Mouse (Mus musculus) intestine, embryonic 16.5 days (tissue): ENCODE data around the gene Ipp. TPM values are rescaled to one million over a fixed set of nuclear protein-coding genes. Genes with fewer than 3 reads are reported as not detected.

ENCODE experiments used
- ATAC-seq: fragments of 200-750 bp; cut with Nextera tagmentation; 2 replicates; pipeline ENCODE4 v1.8.0; 2017; ENCODE audit warnings: moderate TSS enrichment, moderate library complexity
- H3K27ac ChIP-seq: fragments of 300-500 bp; sonication (generic); 2 replicates; pipeline ENCODE4 v1.5.1; 2014; ENCODE audit warnings: mild to moderate bottlenecking, low read length
- H3K27me3 ChIP-seq: fragments of 300-500 bp; sonication (generic); replicated peaks from 2 replicates; pipeline ENCODE4 v1.6.1; 2014; ENCODE audit warnings: low read length, control low read depth, mixed read lengths; ENCODE audit not compliant: control insufficient read depth, insufficient read depth
- H3K36me3 ChIP-seq: fragments of 300-500 bp; sonication (generic); 2 replicates; pipeline ENCODE4 v1.6.1; 2014; ENCODE audit warnings: low read length, control low read depth; ENCODE audit not compliant: control insufficient read depth, insufficient read depth
- H3K4me1 ChIP-seq: fragments of 300-500 bp; sonication (generic); 2 replicates; pipeline ENCODE4 v1.6.1; 2014; ENCODE audit warnings: low read length, control low read depth, mixed read lengths; ENCODE audit not compliant: control insufficient read depth, insufficient read depth
- H3K4me2 ChIP-seq: fragments of 300-500 bp; sonication (generic); 2 replicates; pipeline ENCODE4 v1.6.1; 2014; ENCODE audit warnings: low read depth, low read length, control low read depth
- H3K4me3 ChIP-seq: fragments of 300-500 bp; sonication (generic); 2 replicates; pipeline ENCODE4 v1.5.1; 2014; ENCODE audit warnings: mild to moderate bottlenecking, low read length
- H3K9ac ChIP-seq: fragments of 300-500 bp; sonication (generic); 2 replicates; pipeline ENCODE4 v1.6.1; 2014; ENCODE audit warnings: low read depth, low read length
- H3K9me3 ChIP-seq: fragments of 300-500 bp; sonication (generic); 2 replicates; pipeline ENCODE4 v1.6.1; 2016; ENCODE audit warnings: low read length, control low read depth; ENCODE audit not compliant: control insufficient read depth
- WGBS: fragments of 180-500 bp; shearing (Covaris S2); extraction: QIAGEN DNeasy Blood & Tissue Kit; methylation state at CpG from one replicate; pipeline ENCODE4 v1.1.7; 2014; 5-methylcytosine and 5-hydroxymethylcytosine counted together
- polyA plus RNA-seq: library from polyadenylated mRNA; unstranded; fragments of >200 nt; fragmentation: Nextera tagmentation; extraction: Ambion mirVana; gene quantifications from 2 replicates; pipeline ENCODE4 v1.2.1, GENCODE M21; 2015

Ipp gene
- polyA plus RNA-seq = 15.6 and 16.5 TPM in 2 replicates

- H3K9me3 ChIP-seq = no peaks in the 10 kb centered on the region
- H3K4me1 ChIP-seq = peaks cover 14% of the 10 kb centered on the region
- H3K4me3 ChIP-seq = peak within 1 kb of the TSS; percentile 58
- under 1% methylated on average over 53 of the region's 55 CpGs for WGBS
- no peaks in the 10 kb centered on the region for H3K27me3 ChIP-seq
- peak within 1 kb of the TSS; percentile 84 for H3K9ac ChIP-seq
- ATAC-seq = peak; percentile 99
- peak within 1 kb of the TSS; percentile 92 for H3K27ac ChIP-seq
- peak within 1 kb of the TSS; percentile 79 for H3K4me2 ChIP-seq
- H3K36me3 ChIP-seq = no peaks in the 10 kb centered on the region
These were observed at the start of gene Ipp for GRCm38 (mm10) chr4:116507425-116508218. TSS of gene Ipp (plus strand) at chr4:116507549.

- no peak overlapping the region for H3K27ac ChIP-seq
- H3K9ac ChIP-seq = no peak overlapping the region
- peaks cover 11% of the 10 kb centered on the region for H3K4me1 ChIP-seq
- H3K4me2 ChIP-seq = no peak overlapping the region
- no peak overlapping the region for H3K4me3 ChIP-seq
- no peaks in the 10 kb centered on the region for H3K36me3 ChIP-seq
- WGBS = 94% methylated on average over 3 of the region's 3 CpGs
- H3K9me3 ChIP-seq = no peaks in the 10 kb centered on the region
- no peak for ATAC-seq
- H3K27me3 ChIP-seq = no peaks in the 10 kb centered on the region
These were observed 45.4 kb upstream of the Ipp start for GRCm38 (mm10) chr4:116461943-116462342.

- peak; percentile 74 for ATAC-seq
- Histone ChIP-seq H3K4me1 (peaks cover 11% of the 10 kb centered on the region), H3K27me3 (no peaks in the 10 kb centered on the region), H3K27ac (peak overlapping the region; percentile 88), H3K4me3 (peak overlapping the region; percentile 98), H3K4me2 (peak overlapping the region; percentile 74), H3K9ac (peak overlapping the region; percentile 94), H3K9me3 (no peaks in the 10 kb centered on the region), H3K36me3 (no peaks in the 10 kb centered on the region)
- WGBS = under 1% methylated on average over 72 of the region's 74 CpGs
These were observed 43.9 kb upstream of the Ipp start for GRCm38 (mm10) chr4:116463231-116464125.

- peak within 1 kb of the TSS; percentile 74 for H3K4me2 ChIP-seq
- ATAC-seq = peak; percentile 93
- WGBS = 1% methylated on average over 58 of the region's 68 CpGs
These were observed 43.0 kb upstream of the Ipp start, which contains the start of gene Mast2 for GRCm38 (mm10) chr4:116464126-116464981. TSS of gene Mast2 (minus strand) at chr4:116464183.

GRCm38 (mm10) chr4:116481322-116481721 lies 26.0 kb upstream of the Ipp start:
- Histone ChIP-seq H3K4me2 (no peak overlapping the region), H3K9me3 (no peaks in the 10 kb centered on the region), H3K9ac (no peak overlapping the region), H3K4me3 (no peak overlapping the region), H3K27ac (no peak overlapping the region), H3K27me3 (no peaks in the 10 kb centered on the region), H3K36me3 (no peaks in the 10 kb centered on the region), H3K4me1 (no peaks in the 10 kb centered on the region)
- ATAC-seq = peak; percentile 46
- whole genome bisulfite sequencing = 58% methylated on average over 2 of the region's 2 CpGs

More at GRCm38 (mm10) chr4:116464126-116464981, 43.0 kb upstream of the Ipp start, which contains the start of gene Mast2:
- Histone ChIP-seq H3K4me3 (peak within 1 kb of the TSS; percentile 98), H3K27me3 (no peaks in the 10 kb centered on the region), H3K36me3 (no peaks in the 10 kb centered on the region), H3K9me3 (no peaks in the 10 kb centered on the region), H3K9ac (peak within 1 kb of the TSS; percentile 94), H3K4me1 (peaks cover 11% of the 10 kb centered on the region), H3K27ac (peak within 1 kb of the TSS; percentile 88)

GRCm38 (mm10) chr4:116483476-116483875 lies 23.9 kb upstream of the Ipp start:
- Histone ChIP-seq H3K4me1 (no peaks in the 10 kb centered on the region), H3K4me2 (no peak overlapping the region), H3K27ac (peak overlapping the region; percentile 45), H3K9me3 (no peaks in the 10 kb centered on the region), H3K4me3 (no peak overlapping the region), H3K36me3 (no peaks in the 10 kb centered on the region), H3K27me3 (no peaks in the 10 kb centered on the region), H3K9ac (0 out of 2 replicates have a peak overlapping the region, but pooled peaks have one; percentile 19)
- ATAC-seq = peak; percentile 90
- 21% methylated on average over 2 of the region's 2 CpGs for WGBS

- peak; percentile 81 for ATAC-seq
- 31% methylated on average over 2 of the region's 2 CpGs for WGBS
- H3K9me3 ChIP-seq = no peaks in the 10 kb centered on the region; the same call in 1 of the 2 replicates
- no peaks in the 10 kb centered on the region for H3K27me3 ChIP-seq
- H3K4me1 ChIP-seq = peaks cover 17% of the 10 kb centered on the region
- H3K4me2 ChIP-seq = no peak overlapping the region
- H3K9ac ChIP-seq = no peak overlapping the region
- H3K36me3 ChIP-seq = no peaks in the 10 kb centered on the region
- no peak overlapping the region for H3K4me3 ChIP-seq
- peak overlapping the region; percentile 4; the same call in 1 of the 2 replicates for H3K27ac ChIP-seq
These were observed 16.2 kb upstream of the Ipp start for GRCm38 (mm10) chr4:116491119-116491536.

GRCm38 (mm10) chr4:116491886-116492285 lies 15.5 kb upstream of the Ipp start:
- H3K4me1 ChIP-seq = peaks cover 17% of the 10 kb centered on the region
- no peak overlapping the region for H3K4me3 ChIP-seq
- no peaks in the 10 kb centered on the region; the same call in 1 of the 2 replicates for H3K9me3 ChIP-seq
- no peaks in the 10 kb centered on the region for H3K27me3 ChIP-seq
- no peak overlapping the region for H3K4me2 ChIP-seq
- peak overlapping the region; percentile 4 for H3K27ac ChIP-seq
- 0 out of 2 replicates have a peak, but pooled peaks have one; percentile 49 for ATAC-seq
- WGBS = 59% methylated on average over 2 of the region's 2 CpGs
- H3K36me3 ChIP-seq = no peaks in the 10 kb centered on the region
- no peak overlapping the region for H3K9ac ChIP-seq
